Mouse (Mus musculus): ENCODE measurements at regions not wholly inside any gene's neighbourhood (a gene's known extent, or its start where the extent isn't known, plus 50 kb on each side); places are given as distances from the start of the nearest gene placed in this dataset.

DNA sequence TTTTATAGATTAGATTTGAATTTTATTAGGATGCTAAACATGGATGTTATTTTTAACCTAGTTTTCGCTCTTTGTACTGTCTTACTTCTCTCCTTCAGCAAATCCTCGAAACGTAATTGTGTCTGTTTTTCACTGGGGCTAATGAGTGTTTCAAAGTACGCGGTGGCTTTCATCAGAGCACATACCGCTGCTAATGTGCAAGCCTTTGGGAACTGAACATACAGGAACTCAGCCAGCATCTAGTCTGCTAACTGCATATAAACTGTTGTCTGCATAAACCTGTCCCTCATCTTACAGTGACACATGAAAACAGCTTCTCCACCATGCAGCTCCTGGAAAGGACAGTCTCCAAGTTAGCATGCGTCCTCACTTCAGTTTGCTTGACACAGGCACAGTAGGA is 434.1 kb downstream of the Fat4 start:
- DNase-seq (ENCODE audit: low spot score) (no peak), ATAC-seq (ENCODE audit: low FRiP score, low TSS enrichment) (no peak)
- no peak overlapping the region for H3K9ac ChIP-seq (ENCODE audit: low read length)
- H3K27me3 ChIP-seq (ENCODE audit: control insufficient read depth, insufficient read depth, low read length): no peaks in the 10 kb centered on the region
- no peaks in the 10 kb centered on the region for H3K9me3 ChIP-seq (ENCODE audit: control insufficient read depth, low read length)
- WGBS: 64% methylated on average over 7 of the region's 7 CpGs
- H3K36me3 ChIP-seq (ENCODE audit: control insufficient read depth, insufficient read depth, low read length): no peaks in the 10 kb centered on the region
- TF ChIP-seq CTCF (IDR thresholded peaks at IDR 0.05; ENCODE audit: low read depth): no peak
- no peak for TF ChIP-seq EP300 (optimal IDR thresholded peaks at IDR 0.05)
- no peak overlapping the region for H3K4me3 ChIP-seq (ENCODE audit: low read depth, low read length)
- no peak overlapping the region for H3K27ac ChIP-seq (replicated peaks)
- no peaks in the 10 kb centered on the region for H3K4me1 ChIP-seq (replicated peaks; ENCODE audit: control insufficient read depth, insufficient read depth)
- no peak overlapping the region for H3K4me2 ChIP-seq (replicated peaks; ENCODE audit: low read depth)

DNA sequence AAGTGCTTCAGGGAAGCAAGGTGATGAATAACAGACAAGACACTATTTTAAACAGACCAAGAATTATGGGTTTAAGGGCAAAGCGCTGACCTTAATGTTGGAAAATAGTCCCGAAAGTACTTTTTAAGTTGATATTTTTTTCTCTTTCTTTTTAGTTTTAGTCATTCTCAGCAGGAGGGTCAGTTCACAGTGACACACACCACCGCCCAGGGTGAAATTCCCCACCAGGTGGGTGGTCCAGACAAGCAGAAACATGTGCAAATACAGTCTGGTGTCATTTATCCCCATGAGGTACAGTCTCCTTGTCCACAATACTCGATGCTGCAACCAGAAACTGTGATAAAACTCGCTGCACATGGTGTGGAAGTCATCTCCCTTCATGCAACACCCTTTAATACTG is 435.5 kb downstream of the Fat4 start:
- DNase-seq (ENCODE audit: low spot score) (no peak), ATAC-seq (ENCODE audit: low FRiP score, low TSS enrichment) (no peak)
- no peaks in the 10 kb centered on the region for H3K4me1 ChIP-seq (replicated peaks; ENCODE audit: control insufficient read depth, insufficient read depth)
- no peak for TF ChIP-seq EP300 (optimal IDR thresholded peaks at IDR 0.05)
- no peak for TF ChIP-seq CTCF (IDR thresholded peaks at IDR 0.05; ENCODE audit: low read depth)
- no peak overlapping the region for H3K9ac ChIP-seq (ENCODE audit: low read length)
- no peaks in the 10 kb centered on the region for H3K9me3 ChIP-seq (ENCODE audit: control insufficient read depth, low read length)
- no peaks in the 10 kb centered on the region for H3K36me3 ChIP-seq (ENCODE audit: control insufficient read depth, insufficient read depth, low read length)
- no peak overlapping the region for H3K27ac ChIP-seq (replicated peaks)
- H3K4me3 ChIP-seq (ENCODE audit: low read depth, low read length): no peak overlapping the region
- H3K27me3 ChIP-seq (ENCODE audit: control insufficient read depth, insufficient read depth, low read length): no peaks in the 10 kb centered on the region
- H3K4me2 ChIP-seq (replicated peaks; ENCODE audit: low read depth): no peak overlapping the region
- 55% methylated on average over 5 of the region's 5 CpGs for WGBS

DNA sequence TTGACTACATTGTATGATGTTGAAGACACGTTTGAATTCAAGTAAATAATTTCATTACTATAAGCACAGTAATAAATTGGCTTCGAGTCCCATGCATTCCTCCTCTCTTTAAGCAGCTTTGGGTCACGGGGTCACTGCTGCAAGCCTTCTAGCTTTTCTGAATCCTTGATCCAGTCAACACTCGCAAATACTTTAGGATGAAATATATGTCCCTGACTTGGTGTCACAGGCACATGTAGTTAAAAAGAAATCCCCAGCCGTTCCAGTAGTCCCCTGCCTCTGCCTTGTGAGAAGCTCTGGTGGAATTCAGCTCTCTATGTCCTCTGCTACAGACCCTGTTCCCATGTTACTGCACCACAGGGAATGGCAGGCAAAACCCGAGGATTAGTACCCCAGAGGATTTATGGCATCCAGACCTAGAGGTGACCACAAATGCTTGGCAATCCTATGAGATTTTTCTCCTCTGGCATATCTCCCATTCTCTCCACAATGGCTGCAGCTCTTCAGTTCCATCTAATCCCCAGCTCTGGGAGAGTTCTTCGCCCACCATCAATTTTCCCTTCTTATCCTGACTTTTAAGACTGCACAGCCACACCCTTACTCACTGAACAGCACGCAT is 449.0 kb downstream of the Fat4 start:
- no peak for ATAC-seq (ENCODE audit: low FRiP score, low TSS enrichment)
- Histone ChIP-seq H3K4me1 (replicated peaks; ENCODE audit: control insufficient read depth, insufficient read depth) (no peaks in the 10 kb centered on the region), H3K36me3 (ENCODE audit: control insufficient read depth, insufficient read depth, low read length) (no peaks in the 10 kb centered on the region), H3K9ac (ENCODE audit: low read length) (no peak overlapping the region), H3K9me3 (ENCODE audit: control insufficient read depth, low read length) (no peaks in the 10 kb centered on the region), H3K27ac (replicated peaks) (no peak overlapping the region), H3K27me3 (ENCODE audit: control insufficient read depth, insufficient read depth, low read length) (no peaks in the 10 kb centered on the region), H3K4me2 (replicated peaks; ENCODE audit: low read depth) (no peak overlapping the region), H3K4me3 (ENCODE audit: low read depth, low read length) (no peak overlapping the region)
- TF ChIP-seq CTCF (IDR thresholded peaks at IDR 0.05; ENCODE audit: low read depth) (no peak), EP300 (optimal IDR thresholded peaks at IDR 0.05) (no peak)
- WGBS: 44% methylated on average over 8 of the region's 8 CpGs
- no peak for DNase-seq (ENCODE audit: low spot score)

DNA sequence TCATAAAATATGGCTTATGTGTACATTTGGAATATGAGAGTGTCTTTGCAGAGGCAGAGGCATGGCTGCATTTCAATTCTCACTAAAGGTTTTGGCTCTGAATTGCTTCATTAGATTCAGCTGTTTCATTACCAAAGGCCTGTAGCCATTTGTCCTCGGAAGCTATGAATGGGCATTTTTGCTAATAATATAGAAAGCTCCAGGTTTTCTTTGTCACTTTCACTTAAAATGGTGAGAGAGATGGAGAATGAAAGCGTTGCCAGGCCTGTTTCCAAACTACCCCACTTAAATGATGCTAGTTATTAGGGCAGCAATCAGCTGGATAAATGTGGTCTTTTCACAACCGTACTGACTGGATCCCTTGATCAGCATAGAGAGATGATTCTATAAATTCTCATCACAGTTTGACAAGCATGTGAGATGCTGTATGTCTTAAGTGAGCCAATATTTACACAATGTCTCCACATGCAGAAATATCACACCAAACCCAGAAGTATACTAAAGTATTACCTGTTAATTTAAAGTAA is 454.5 kb downstream of the Fat4 start:
- H3K27me3 ChIP-seq (ENCODE audit: control insufficient read depth, insufficient read depth, low read length): no peaks in the 10 kb centered on the region
- H3K9me3 ChIP-seq (ENCODE audit: control insufficient read depth, low read length): no peaks in the 10 kb centered on the region
- no peak overlapping the region for H3K4me3 ChIP-seq (ENCODE audit: low read depth, low read length)
- DNase-seq (ENCODE audit: low spot score) (no peak), ATAC-seq (ENCODE audit: low FRiP score, low TSS enrichment) (no peak)
- WGBS: 70% methylated on average over 3 of the region's 3 CpGs
- no peaks in the 10 kb centered on the region for H3K36me3 ChIP-seq (ENCODE audit: control insufficient read depth, insufficient read depth, low read length)
- no peak overlapping the region for H3K27ac ChIP-seq (replicated peaks)
- H3K4me2 ChIP-seq (replicated peaks; ENCODE audit: low read depth): no peak overlapping the region
- TF ChIP-seq EP300 (optimal IDR thresholded peaks at IDR 0.05) (no peak), CTCF (IDR thresholded peaks at IDR 0.05; ENCODE audit: low read depth) (no peak)
- no peaks in the 10 kb centered on the region for H3K4me1 ChIP-seq (replicated peaks; ENCODE audit: control insufficient read depth, insufficient read depth)
- H3K9ac ChIP-seq (ENCODE audit: low read length): no peak overlapping the region

DNA sequence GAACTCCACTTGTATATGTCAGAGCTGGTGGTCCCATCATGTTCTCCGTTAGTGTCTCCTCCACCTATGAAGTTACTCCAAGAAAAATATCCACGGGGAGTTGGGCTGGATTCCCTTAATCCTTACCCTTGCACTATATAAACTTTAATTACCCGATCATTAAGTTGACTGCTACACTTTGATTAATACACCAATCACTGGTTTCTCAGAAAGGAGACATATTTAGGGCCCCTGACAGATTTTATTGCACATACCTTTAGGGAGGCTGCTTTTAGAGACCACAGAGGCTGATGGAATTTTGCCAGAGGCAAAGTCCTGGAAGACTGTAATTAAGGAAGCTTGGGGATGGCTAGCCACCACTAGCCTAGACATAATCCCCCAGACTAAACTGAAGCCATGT is 457.3 kb downstream of the Fat4 start:
- ATAC-seq (ENCODE audit: low FRiP score, low TSS enrichment) (no peak), DNase-seq (ENCODE audit: low spot score) (no peak)
- 54% methylated on average over 3 of the region's 3 CpGs for WGBS
- Histone ChIP-seq H3K9ac (ENCODE audit: low read length) (no peak overlapping the region), H3K4me1 (replicated peaks; ENCODE audit: control insufficient read depth, insufficient read depth) (no peaks in the 10 kb centered on the region), H3K4me2 (replicated peaks; ENCODE audit: low read depth) (no peak overlapping the region), H3K27me3 (ENCODE audit: control insufficient read depth, insufficient read depth, low read length) (no peaks in the 10 kb centered on the region), H3K4me3 (ENCODE audit: low read depth, low read length) (no peak overlapping the region), H3K9me3 (ENCODE audit: control insufficient read depth, low read length) (no peaks in the 10 kb centered on the region), H3K36me3 (ENCODE audit: control insufficient read depth, insufficient read depth, low read length) (no peaks in the 10 kb centered on the region), H3K27ac (replicated peaks) (no peak overlapping the region)
- no peak for TF ChIP-seq CTCF (IDR thresholded peaks at IDR 0.05; ENCODE audit: low read depth)
- no peak for TF ChIP-seq EP300 (optimal IDR thresholded peaks at IDR 0.05)

DNA sequence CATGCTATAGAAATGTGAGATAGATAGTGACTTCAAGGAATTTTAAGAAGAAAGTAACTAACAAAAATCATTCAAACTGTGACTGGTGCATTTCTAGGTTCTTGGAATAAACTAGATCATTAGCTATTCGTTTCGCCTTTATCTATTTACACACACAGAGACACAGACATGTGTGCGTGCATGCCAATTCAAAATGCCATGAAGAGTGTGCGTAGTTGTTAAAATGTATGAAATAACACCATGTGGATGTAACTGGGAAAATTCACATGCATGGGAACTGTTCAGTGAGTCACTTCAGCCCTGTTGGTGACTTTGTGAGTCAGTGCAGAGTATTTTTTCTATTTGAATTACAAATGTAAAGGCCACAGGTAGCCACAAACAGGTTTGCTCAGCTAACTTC is 460.8 kb downstream of the Fat4 start:
- ATAC-seq (ENCODE audit: low FRiP score, low TSS enrichment) (no peak), DNase-seq (ENCODE audit: low spot score) (no peak)
- H3K27ac ChIP-seq (replicated peaks): no peak overlapping the region
- no peak overlapping the region for H3K4me3 ChIP-seq (ENCODE audit: low read depth, low read length)
- H3K9me3 ChIP-seq (ENCODE audit: control insufficient read depth, low read length): no peaks in the 10 kb centered on the region
- no peak overlapping the region for H3K9ac ChIP-seq (ENCODE audit: low read length)
- H3K4me1 ChIP-seq (replicated peaks; ENCODE audit: control insufficient read depth, insufficient read depth): no peaks in the 10 kb centered on the region
- TF ChIP-seq EP300 (optimal IDR thresholded peaks at IDR 0.05) (no peak), CTCF (IDR thresholded peaks at IDR 0.05; ENCODE audit: low read depth) (no peak)
- 93% methylated on average over 4 of the region's 4 CpGs for WGBS
- H3K36me3 ChIP-seq (ENCODE audit: control insufficient read depth, insufficient read depth, low read length): no peaks in the 10 kb centered on the region
- H3K4me2 ChIP-seq (replicated peaks; ENCODE audit: low read depth): no peak overlapping the region
- H3K27me3 ChIP-seq (ENCODE audit: control insufficient read depth, insufficient read depth, low read length): no peaks in the 10 kb centered on the region

Data from stomach, postnatal 0 days (tissue).